In genomic region chr2:127362459-127363281, GRCm38 (mm10) we compare ENCODE assay signal across 8 mouse cellular contexts. TPM values are rescaled to one million over a fixed set of nuclear protein-coding genes. Genes with fewer than 3 reads are reported as not detected.
A peak's percentile ranks its signal among the peaks of the same experiment; 100 is the strongest.
DNase-seq lines count a peak whose midpoint lies in the region; ATAC-seq and TF ChIP-seq lines count a peak whose summit lies in the region.

Gene Adra2b (plus strand): TSS chr2:127363208.

- H3K9me3 ChIP-seq in forebrain, embryonic 15.5 days, result no peaks in the 10 kb centered on the region
- H3K9me3 ChIP-seq in liver, postnatal 0 days (ENCODE audit: low read length), result no peaks in the 10 kb centered on the region
- H3K9me3 ChIP-seq in neural tube, embryonic 14.5 days (ENCODE audit: control insufficient read depth, low read length), result no peaks in the 10 kb centered on the region

- WGBS in forebrain, embryonic 15.5 days, result under 1% methylated on average over 48 of the region's 49 CpGs
- 1% methylated on average over 48 of the region's 49 CpGs for WGBS in liver, postnatal 0 days (ENCODE audit: insufficient replicate concordance)
- under 1% methylated on average over 45 of the region's 49 CpGs for WGBS in neural tube, embryonic 14.5 days

- H3K4me3 ChIP-seq in forebrain, embryonic 15.5 days, result peak within 1 kb of the TSS; percentile 46
- H3K4me3 ChIP-seq in liver, postnatal 0 days (ENCODE audit: low read depth, low read length), result peak within 1 kb of the TSS; percentile 50
- H3K4me3 ChIP-seq in neural tube, embryonic 14.5 days (ENCODE audit: low read depth, low read length), result peak within 1 kb of the TSS; percentile 34
- peak within 1 kb of the TSS; percentile 67 for H3K4me3 ChIP-seq in testis, adult 2 months (ENCODE audit: control insufficient read depth, low read depth, low read length)

- H3K27ac ChIP-seq in forebrain, embryonic 15.5 days (replicated peaks), result no peak within 1 kb of the TSS
- peak within 1 kb of the TSS; percentile 11; the same call in 1 of the 2 replicates for H3K27ac ChIP-seq in liver, postnatal 0 days (ENCODE audit: low read depth)
- H3K27ac ChIP-seq in neural tube, embryonic 14.5 days (ENCODE audit: low read depth, low read length), result no peak within 1 kb of the TSS
- no peak within 1 kb of the TSS for H3K27ac ChIP-seq in testis, adult 2 months (ENCODE audit: control insufficient read depth, insufficient read depth, low read depth, low read length)

- peak; percentile 72 for ATAC-seq in forebrain, embryonic 15.5 days (replicated peaks)
- peak; percentile 79 for ATAC-seq in liver, postnatal 0 days
- ATAC-seq in neural tube, embryonic 14.5 days (ENCODE audit: low read depth), result peak; percentile 81

- no peaks in the 10 kb centered on the region for H3K36me3 ChIP-seq in forebrain, embryonic 15.5 days
- H3K36me3 ChIP-seq in liver, postnatal 0 days (replicated peaks; ENCODE audit: insufficient read depth, low read length), result no peaks in the 10 kb centered on the region
- no peaks in the 10 kb centered on the region for H3K36me3 ChIP-seq in neural tube, embryonic 14.5 days (ENCODE audit: control insufficient read depth, insufficient read depth, low read length)
- no peaks in the 10 kb centered on the region for H3K36me3 ChIP-seq in testis, adult 2 months (ENCODE audit: control insufficient read depth, insufficient read depth, low read length)

- no peak for TF ChIP-seq POLR2A in testis, adult 2 months (IDR thresholded peaks at IDR 0.05; ENCODE audit: control insufficient read depth, low read depth, low read length)

- TF ChIP-seq CTCF in liver, postnatal 0 days (IDR thresholded peaks at IDR 0.05; ENCODE audit: low read depth), result peak; percentile 94
- TF ChIP-seq CTCF in testis, adult 2 months (IDR thresholded peaks at IDR 0.05; ENCODE audit: control insufficient read depth, insufficient read depth, insufficient replicate concordance, low read depth, low read length), result peak; percentile 75; the same call in 1 of the 2 replicates

- intact Hi-C loops in heart, postnatal 25 days (cut with DNase I), result loop anchor here (1.0 to 5.0 kb wide), 5 partner anchors 26 to 195 kb away; no protein-coding TSS in a partner anchor

- H3K4me2 ChIP-seq in forebrain, embryonic 15.5 days (replicated peaks), result peak within 1 kb of the TSS; percentile 83
- H3K4me2 ChIP-seq in liver, postnatal 0 days (ENCODE audit: low read depth, low read length), result peak within 1 kb of the TSS; percentile 82
- peak within 1 kb of the TSS; percentile 67 for H3K4me2 ChIP-seq in neural tube, embryonic 14.5 days (ENCODE audit: low read depth, low read length)

- peaks cover 60% of the 10 kb centered on the region for H3K27me3 ChIP-seq in forebrain, embryonic 15.5 days
- peaks cover 48% of the 10 kb centered on the region for H3K27me3 ChIP-seq in liver, postnatal 0 days (ENCODE audit: insufficient read depth, low read length)
- peaks cover 41% of the 10 kb centered on the region for H3K27me3 ChIP-seq in neural tube, embryonic 14.5 days (ENCODE audit: control insufficient read depth, insufficient read depth, low read length)
- no peaks in the 10 kb centered on the region for H3K27me3 ChIP-seq in testis, adult 2 months (ENCODE audit: control insufficient read depth, insufficient read depth, low read length)

- DNase-seq in ES-CJ7 (ENCODE audit: low read depth, low spot score), result peak; percentile 97
- DNase-seq in cerebellum, adult 11 months, result peak; percentile 55
- DNase-seq in heart, postnatal 25 days (ENCODE audit: low spot score), result peak; percentile 56
- DNase-seq in layer of hippocampus, adult 11-12 months (ENCODE audit: low spot score), result peak; percentile 81
- DNase-seq in liver, postnatal 0 days, result peak; percentile 90

- peak within 1 kb of the TSS; percentile 31 for H3K9ac ChIP-seq in forebrain, embryonic 15.5 days (replicated peaks)
- H3K9ac ChIP-seq in liver, postnatal 0 days (replicated peaks), result peak within 1 kb of the TSS; percentile 42
- 0 out of 2 replicates have a peak within 1 kb of the TSS, but pooled peaks have one; percentile 21 for H3K9ac ChIP-seq in neural tube, embryonic 14.5 days (replicated peaks; ENCODE audit: low read depth, low read length)

- peaks cover 17% of the 10 kb centered on the region for H3K4me1 ChIP-seq in forebrain, embryonic 15.5 days
- peaks cover 14% of the 10 kb centered on the region for H3K4me1 ChIP-seq in liver, postnatal 0 days (ENCODE audit: insufficient read depth)
- peaks cover 11% of the 10 kb centered on the region; the same call in 1 of the 2 replicates for H3K4me1 ChIP-seq in neural tube, embryonic 14.5 days (ENCODE audit: control insufficient read depth, insufficient read depth, low read length)
- peaks cover 7% of the 10 kb centered on the region for H3K4me1 ChIP-seq in testis, adult 2 months (ENCODE audit: control insufficient read depth, insufficient read depth, low read length)

- no peak for TF ChIP-seq EP300 in liver, postnatal 0 days (IDR thresholded peaks at IDR 0.05; ENCODE audit: low read depth)

RNA-seq across cellular contexts. Expression of gene Adra2b, which starts in this region (rescaled TPM):
- polyA plus RNA-seq in forebrain, embryonic 15.5 days (2015; fragmentation: Nextera tagmentation; extraction: Ambion mirVana), result 0.88 and 1.00 TPM in 2 replicates
- total RNA-seq in heart, postnatal 25 days (2021), result under 1 TPM; 0.61 to 0.88 TPM
- 4.7 and 4.8 TPM in 2 replicates for polyA plus RNA-seq in liver, postnatal 0 days (2015; fragmentation: Nextera tagmentation; extraction: Ambion mirVana)
- polyA plus RNA-seq in neural tube, embryonic 14.5 days (2014; fragmentation: Nextera tagmentation; extraction: Ambion mirVana), result 0.35 and 0.81 TPM in 2 replicates
- 0.16 and 0.17 TPM in 2 replicates for polyA plus RNA-seq in testis, adult 2 months (2012; rRNA removed)

Comparison
In these comparisons a context has a peak if more than half of its experiments do, and no peak if none do; other contexts are left out.
1. Peak in ATAC-seq, H3K4me3 ChIP-seq, H3K9ac ChIP-seq and H3K4me2 ChIP-seq in forebrain, embryonic 15.5 days; RNA of the gene not detected or under 1 TPM.
2. Peak in DNase-seq in heart, postnatal 25 days; RNA of the gene not detected or under 1 TPM.
3. Peak in ATAC-seq, H3K4me3 ChIP-seq, H3K9ac ChIP-seq and H3K4me2 ChIP-seq in neural tube, embryonic 14.5 days; RNA of the gene not detected or under 1 TPM.